Mouse (Mus musculus): ENCODE data around the gene Cdc14b. TPM values are rescaled to one million over a fixed set of nuclear protein-coding genes. Genes with fewer than 3 reads are reported as not detected.

Gene Cdc14b
- polyA plus RNA-seq, 1 experiment, result 4.4 TPM

DNA sequence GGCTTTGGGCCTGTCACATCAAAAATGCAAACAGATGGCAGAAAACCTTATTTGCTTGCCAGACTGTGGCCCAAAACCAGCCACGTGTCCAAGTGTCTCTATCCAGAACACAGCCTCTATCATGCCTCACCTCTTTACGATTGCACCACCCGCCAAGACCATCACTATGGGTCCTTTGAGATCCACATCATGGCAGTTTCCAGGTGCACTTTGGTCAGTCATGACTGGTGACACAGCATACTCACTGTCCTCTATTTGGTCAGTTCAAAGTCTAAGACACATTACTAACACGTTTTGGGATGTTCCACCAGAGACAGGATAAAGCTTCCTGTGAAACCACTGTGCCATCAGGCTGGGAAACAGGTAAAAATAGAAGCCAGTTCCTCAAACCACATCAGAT lies 91.5 kb downstream of the Cdc14b start:
- TF ChIP-seq CEBPB (IDR thresholded peaks at IDR 0.05; ENCODE audit: insufficient read depth, poor library complexity, severe bottlenecking) (no peak), E2F4 (IDR thresholded peaks at IDR 0.05; ENCODE audit: insufficient read depth) (no peak), TCF12 (IDR thresholded peaks at IDR 0.05; ENCODE audit: insufficient read depth, poor library complexity, severe bottlenecking) (no peak), MAX (IDR thresholded peaks at IDR 0.05; ENCODE audit: low read depth) (no peak), TCF3 (IDR thresholded peaks at IDR 0.05; ENCODE audit: insufficient read length, low read depth) (no peak), POLR2AphosphoS2 (IDR thresholded peaks at IDR 0.05; ENCODE audit: insufficient read length, low read depth) (no peak)
- Histone ChIP-seq H3K79me2 (ENCODE audit: control insufficient read depth, insufficient read depth) (no peaks in the 10 kb centered on the region), H3K27me3 (ENCODE audit: control insufficient read depth, insufficient read depth, insufficient read length) (no peaks in the 10 kb centered on the region), H3ac (ENCODE audit: control insufficient read depth, insufficient read length) (no peak overlapping the region), H3K4me3 (no peak overlapping the region), H3K36me3 (ENCODE audit: control insufficient read depth, insufficient read depth) (peaks cover 4% of the 10 kb centered on the region), H3K4me2 (ENCODE audit: low read depth) (no peak overlapping the region)

DNA sequence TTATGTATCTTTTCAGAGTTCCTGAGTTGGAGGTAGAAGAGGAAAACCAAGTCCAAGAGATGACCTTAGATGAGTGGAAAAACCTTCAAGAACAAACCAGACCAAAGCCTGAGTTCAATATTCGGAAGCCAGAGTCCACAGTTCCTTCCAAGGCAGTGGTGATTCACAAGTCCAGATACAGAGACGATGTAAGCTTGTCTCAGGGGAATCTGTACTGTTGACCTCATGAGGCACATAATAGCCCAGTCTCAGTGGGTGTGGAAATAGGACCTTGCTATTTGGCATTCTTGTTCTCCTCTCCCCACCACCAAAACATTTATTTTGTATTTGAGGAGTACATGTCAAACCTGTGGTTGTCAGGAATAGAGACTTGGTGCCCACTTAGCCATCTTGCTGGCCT lies 93.0 kb downstream of the Cdc14b start:
- no peak overlapping the region for H3ac ChIP-seq (ENCODE audit: control insufficient read depth, insufficient read length)
- H3K4me3 ChIP-seq, result no peak overlapping the region
- peaks cover 4% of the 10 kb centered on the region for H3K36me3 ChIP-seq (ENCODE audit: control insufficient read depth, insufficient read depth)
- TF ChIP-seq SRF (IDR thresholded peaks at IDR 0.05; ENCODE audit: control insufficient read depth, insufficient read length, low read depth) (no peak), MYOG (IDR thresholded peaks at IDR 0.05; ENCODE audit: control insufficient read depth in 1 of 3, insufficient read depth in 1 of 3, insufficient read length in 2 of 3, low read depth in 2 of 3) (no peak)
- H3K4me2 ChIP-seq (ENCODE audit: low read depth), result no peak overlapping the region
- H3K27me3 ChIP-seq (ENCODE audit: control insufficient read depth, insufficient read depth, insufficient read length), result no peaks in the 10 kb centered on the region
- no peaks in the 10 kb centered on the region for H3K79me2 ChIP-seq (ENCODE audit: control insufficient read depth, insufficient read depth)

DNA sequence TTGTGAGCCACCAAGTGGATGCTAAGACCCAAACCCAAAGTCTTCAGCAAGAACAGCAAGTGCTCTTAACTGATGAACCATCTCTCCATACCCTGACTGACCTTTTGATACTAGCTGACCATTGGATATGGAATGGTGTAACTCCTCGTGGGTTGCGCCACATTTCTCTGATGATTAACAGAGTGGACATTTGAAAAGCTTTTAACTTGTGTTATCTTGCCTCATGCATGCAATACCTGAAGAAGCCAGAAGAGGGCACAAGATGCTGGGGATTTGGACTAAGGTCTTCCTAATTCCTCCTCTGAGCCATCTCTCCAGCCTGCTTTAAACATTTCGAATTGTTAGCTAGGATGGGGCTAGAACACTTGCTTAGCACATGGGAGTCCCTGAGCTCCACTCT lies 94.2 kb downstream of the Cdc14b start:
- Histone ChIP-seq H3K79me2 (ENCODE audit: control insufficient read depth, insufficient read depth) (no peaks in the 10 kb centered on the region), H3K4me3 (no peak overlapping the region), H3K27me3 (ENCODE audit: control insufficient read depth, insufficient read depth, insufficient read length) (no peaks in the 10 kb centered on the region), H3K36me3 (ENCODE audit: control insufficient read depth, insufficient read depth) (no peaks in the 10 kb centered on the region), H3ac (ENCODE audit: control insufficient read depth, insufficient read length) (no peak overlapping the region), H3K4me2 (ENCODE audit: low read depth) (no peak overlapping the region)
- no peak for TF ChIP-seq SRF (IDR thresholded peaks at IDR 0.05; ENCODE audit: control insufficient read depth, insufficient read length, low read depth)
- no peak for TF ChIP-seq CEBPB (IDR thresholded peaks at IDR 0.05; ENCODE audit: insufficient read depth, poor library complexity, severe bottlenecking)

DNA sequence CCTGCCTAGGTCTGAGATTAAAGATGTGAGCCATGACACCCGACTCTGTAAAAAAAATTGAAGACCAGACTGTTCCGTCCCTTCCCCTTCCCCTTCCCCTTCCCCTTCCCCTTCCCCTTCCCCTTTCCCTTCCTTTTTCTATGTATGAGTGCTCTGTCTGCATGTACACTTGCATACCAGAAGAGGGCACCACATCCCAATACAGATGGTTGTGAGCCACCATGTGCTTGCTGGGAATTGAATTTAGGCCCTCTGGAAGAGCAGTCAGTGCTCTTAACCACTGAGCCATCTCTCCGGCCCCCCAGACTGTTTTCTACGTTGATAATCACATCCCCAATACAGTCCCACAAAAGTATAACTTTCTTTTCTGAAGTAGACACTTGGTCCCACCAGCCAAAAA lies 94.8 kb downstream of the Cdc14b start:
- H3K27me3 ChIP-seq (ENCODE audit: control insufficient read depth, insufficient read depth, insufficient read length), result no peaks in the 10 kb centered on the region
- H3K79me2 ChIP-seq (ENCODE audit: control insufficient read depth, insufficient read depth), result no peaks in the 10 kb centered on the region
- no peak overlapping the region for H3K4me3 ChIP-seq
- no peak overlapping the region for H3ac ChIP-seq (ENCODE audit: control insufficient read depth, insufficient read length)
- no peak overlapping the region for H3K4me2 ChIP-seq (ENCODE audit: low read depth)
- H3K36me3 ChIP-seq (ENCODE audit: control insufficient read depth, insufficient read depth), result no peaks in the 10 kb centered on the region
- no peak for TF ChIP-seq TCF3 (IDR thresholded peaks at IDR 0.05; ENCODE audit: insufficient read length, low read depth)
- TF ChIP-seq CEBPB (IDR thresholded peaks at IDR 0.05; ENCODE audit: insufficient read depth, poor library complexity, severe bottlenecking), result no peak
- TF ChIP-seq SRF (IDR thresholded peaks at IDR 0.05; ENCODE audit: control insufficient read depth, insufficient read length, low read depth), result no peak
- no peak for TF ChIP-seq USF1 (IDR thresholded peaks at IDR 0.05; ENCODE audit: low read depth)
- TF ChIP-seq MAX (IDR thresholded peaks at IDR 0.05; ENCODE audit: low read depth), result no peak
- TF ChIP-seq E2F4 (IDR thresholded peaks at IDR 0.05; ENCODE audit: insufficient read depth), result no peak
- no peak for TF ChIP-seq POLR2AphosphoS2 (IDR thresholded peaks at IDR 0.05; ENCODE audit: insufficient read length, low read depth)
- no peak for TF ChIP-seq MYOD1 (IDR thresholded peaks at IDR 0.05; ENCODE audit: control insufficient read depth in 1 of 3, insufficient read length in 2 of 3, low read depth in 2 of 3)
- no peak for TF ChIP-seq REST (IDR thresholded peaks at IDR 0.05; ENCODE audit: insufficient read depth, insufficient read length)
- TF ChIP-seq POLR2A (IDR thresholded peaks at IDR 0.05; ENCODE audit: insufficient read length, low read depth), result no peak
- no peak for TF ChIP-seq MYOG (IDR thresholded peaks at IDR 0.05; ENCODE audit: control insufficient read depth in 1 of 3, insufficient read depth in 1 of 3, insufficient read length in 2 of 3, low read depth in 2 of 3)
- TF ChIP-seq TCF12 (IDR thresholded peaks at IDR 0.05; ENCODE audit: insufficient read depth, poor library complexity, severe bottlenecking), result no peak

DNA sequence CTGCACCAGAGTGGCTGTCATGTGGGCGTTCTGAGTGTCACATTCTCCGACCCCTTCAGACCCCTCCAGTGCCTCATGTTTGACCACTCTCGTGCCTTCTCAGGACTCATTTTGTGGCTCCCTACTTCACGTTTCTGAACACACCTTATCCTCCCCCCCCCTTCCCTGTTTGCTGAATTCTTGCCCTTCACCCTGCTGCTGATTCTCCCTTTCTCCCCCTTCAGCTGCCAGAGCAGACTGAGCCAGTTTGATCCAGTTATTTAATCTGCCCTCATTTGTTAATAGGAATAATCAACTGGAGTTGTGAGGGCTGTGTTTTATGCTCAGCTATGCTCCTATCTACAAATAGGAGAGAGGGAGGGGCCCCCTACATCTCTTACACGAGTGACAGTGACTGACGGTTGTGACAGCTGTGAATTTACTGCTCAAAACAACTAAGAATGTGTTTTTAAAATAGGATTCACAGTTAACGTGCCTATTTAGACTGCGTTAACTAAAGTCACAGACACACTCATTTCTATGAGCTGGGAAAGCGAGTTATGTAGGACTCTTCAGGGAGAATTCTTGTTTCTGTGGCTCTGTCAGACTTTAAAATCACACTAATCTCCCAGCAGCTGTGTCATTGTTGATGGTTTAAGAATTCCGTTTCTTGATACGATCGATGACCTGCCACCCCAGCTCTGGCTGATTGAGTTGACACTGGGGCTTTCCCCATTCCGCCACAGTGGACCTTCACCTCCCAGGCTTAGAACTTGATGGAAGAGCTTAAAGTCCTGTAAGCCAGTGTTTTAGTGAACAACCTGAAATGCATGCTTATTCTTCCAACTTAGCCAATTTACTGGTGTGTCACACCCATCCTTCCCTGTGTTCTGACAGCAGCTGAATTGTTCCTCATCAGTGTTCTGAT lies 96.1 kb downstream of the Cdc14b start:
- Histone ChIP-seq H3K27me3 (ENCODE audit: control insufficient read depth, insufficient read depth, insufficient read length) (no peaks in the 10 kb centered on the region), H3K79me2 (ENCODE audit: control insufficient read depth, insufficient read depth) (no peaks in the 10 kb centered on the region), H3K4me2 (ENCODE audit: low read depth) (no peak overlapping the region), H3ac (ENCODE audit: control insufficient read depth, insufficient read length) (no peak overlapping the region), H3K36me3 (ENCODE audit: control insufficient read depth, insufficient read depth) (peaks cover 6% of the 10 kb centered on the region), H3K4me3 (no peak overlapping the region)
- no peak for TF ChIP-seq REST (IDR thresholded peaks at IDR 0.05; ENCODE audit: insufficient read depth, insufficient read length)
- no peak for TF ChIP-seq TCF12 (IDR thresholded peaks at IDR 0.05; ENCODE audit: insufficient read depth, poor library complexity, severe bottlenecking)
- TF ChIP-seq CEBPB (IDR thresholded peaks at IDR 0.05; ENCODE audit: insufficient read depth, poor library complexity, severe bottlenecking), result no peak
- no peak for TF ChIP-seq MYOD1 (IDR thresholded peaks at IDR 0.05; ENCODE audit: control insufficient read depth in 1 of 3, insufficient read length in 2 of 3, low read depth in 2 of 3)
- no peak for TF ChIP-seq MAX (IDR thresholded peaks at IDR 0.05; ENCODE audit: low read depth)
- TF ChIP-seq MYOG (IDR thresholded peaks at IDR 0.05; ENCODE audit: control insufficient read depth in 1 of 3, insufficient read depth in 1 of 3, insufficient read length in 2 of 3, low read depth in 2 of 3), result no peak
